In genomic region chr15:101328876-101329563, GRCm38 (mm10) we compare ENCODE assay signal across 20 mouse cellular contexts. TPM values are rescaled to one million over a fixed set of nuclear protein-coding genes. Genes with fewer than 3 reads are reported as not detected.
DNase-seq lines count a peak whose midpoint lies in the region; ATAC-seq and TF ChIP-seq lines count a peak whose summit lies in the region.
"Had no signal": no experiment of that assay in that cellular context is flagged by ENCODE, and none has a peak within 500 bp of the region (broad histone marks: within the 10 kb centered on the region; RNA-seq: fewer than 3 reads in every experiment).

No protein-coding gene starts in this region.

- no peak for TF ChIP-seq CTCF in C2C12 (IDR thresholded peaks at IDR 0.05; ENCODE audit: control insufficient read depth, insufficient read depth, insufficient read length)

- no peak overlapping the region for H3ac ChIP-seq in C2C12 (ENCODE audit: control insufficient read depth, insufficient read length, low read depth)

- DNase-seq in kidney, adult 8-10 months: no peak
- DNase-seq in 3134 (ENCODE audit: extremely low read depth, insufficient read length, low spot score): peak; percentile 76
- no peak for DNase-seq in adrenal gland, postnatal 10 days
- DNase-seq: cerebellum, adult 18-20 months; heart, adult 2 months; kidney, adult 18-20 months; liver, postnatal 0 days; right cerebral cortex, postnatal 14 days; thymus, adult 18-20 months had no signal

- no peaks in the 10 kb centered on the region for H3K9me3 ChIP-seq in kidney, embryonic 15.5 days (replicated peaks)
- H3K9me3 ChIP-seq in limb, embryonic 13.5 days: no peaks in the 10 kb centered on the region
- H3K9me3 ChIP-seq: embryonic facial prominence, embryonic 13.5 days; hindbrain, embryonic 15.5 days had no signal

- WGBS in kidney, embryonic 15.5 days: 68% methylated on average over 3 of the region's 3 CpGs
- 53% methylated on average over 3 of the region's 3 CpGs for WGBS in limb, embryonic 13.5 days

- H3K79me3 ChIP-seq in C2C12 (ENCODE audit: low read depth): no peaks in the 10 kb centered on the region

- H3K4me3 ChIP-seq in kidney, embryonic 15.5 days (replicated peaks): no peak overlapping the region
- H3K4me3 ChIP-seq in C2C12 (ENCODE audit: insufficient read depth, poor library complexity, severe bottlenecking): no peak overlapping the region
- H3K4me3 ChIP-seq in limb, embryonic 13.5 days: no peak overlapping the region
- H3K4me3 ChIP-seq: embryonic facial prominence, embryonic 13.5 days; heart, adult 2 months; hindbrain, embryonic 15.5 days had no signal

- H3K27ac ChIP-seq in kidney, embryonic 15.5 days: 0 out of 2 replicates have a peak overlapping the region, but pooled peaks have one; percentile 5
- peak overlapping the region; percentile 39; the same call in 1 of the 2 replicates for H3K27ac ChIP-seq in limb, embryonic 13.5 days
- H3K27ac ChIP-seq: embryonic facial prominence, embryonic 13.5 days; heart, adult 2 months; hindbrain, embryonic 15.5 days had no signal

- no peak for ATAC-seq in kidney, embryonic 15.5 days (replicated peaks; ENCODE audit: low FRiP score)
- ATAC-seq in limb, embryonic 13.5 days (ENCODE audit: low FRiP score, low read depth): 0 out of 2 replicates have a peak, but pooled peaks have one; percentile 34
- ATAC-seq in megakaryocyte-erythroid progenitor cell, adult 5-6 weeks (replicated peaks; ENCODE audit: low FRiP score, low TSS enrichment, poor library complexity, severe bottlenecking): no peak
- ATAC-seq: forebrain, embryonic 14.5 days; liver, postnatal 0 days had no signal

- no peak overlapping the region for H3K4me2 ChIP-seq in kidney, embryonic 15.5 days
- H3K4me2 ChIP-seq in limb, embryonic 13.5 days (replicated peaks): no peak overlapping the region
- H3K4me2 ChIP-seq: embryonic facial prominence, embryonic 13.5 days; hindbrain, embryonic 15.5 days had no signal

- H3K9ac ChIP-seq in kidney, embryonic 15.5 days: no peak overlapping the region
- no peak overlapping the region for H3K9ac ChIP-seq in limb, embryonic 13.5 days
- H3K9ac ChIP-seq: embryonic facial prominence, embryonic 13.5 days; hindbrain, embryonic 15.5 days; liver, postnatal 0 days had no signal

- peaks cover 22% of the 10 kb centered on the region for H3K4me1 ChIP-seq in kidney, embryonic 15.5 days
- peaks cover 26% of the 10 kb centered on the region for H3K4me1 ChIP-seq in limb, embryonic 13.5 days
- H3K4me1 ChIP-seq: hindbrain, embryonic 15.5 days had no signal

- no peaks in the 10 kb centered on the region for H3K79me2 ChIP-seq in C2C12 (ENCODE audit: control insufficient read depth, insufficient read depth)

- no peaks in the 10 kb centered on the region for H3K27me3 ChIP-seq in kidney, embryonic 15.5 days
- H3K27me3 ChIP-seq in C2C12 (ENCODE audit: control insufficient read depth, insufficient read depth, insufficient read length): no peaks in the 10 kb centered on the region
- H3K27me3 ChIP-seq in limb, embryonic 13.5 days: no peaks in the 10 kb centered on the region; the same call in 1 of the 2 replicates
- H3K27me3 ChIP-seq: embryonic facial prominence, embryonic 13.5 days had no signal

- H3K36me3 ChIP-seq in kidney, embryonic 15.5 days: no peaks in the 10 kb centered on the region
- H3K36me3 ChIP-seq in C2C12 (ENCODE audit: control insufficient read depth, insufficient read depth): no peaks in the 10 kb centered on the region
- H3K36me3 ChIP-seq in limb, embryonic 13.5 days: no peaks in the 10 kb centered on the region
- H3K36me3 ChIP-seq: embryonic facial prominence, embryonic 13.5 days; hindbrain, embryonic 15.5 days had no signal

TF ChIP-seq in C2C12, 6 proteins besides CTCF, POLR2A, EP300 and RAD21:
- TF ChIP-seq MAX (IDR thresholded peaks at IDR 0.05) (no peak), CEBPB (IDR thresholded peaks at IDR 0.05; ENCODE audit: low read depth) (no peak), FOSL1 (IDR thresholded peaks at IDR 0.05; ENCODE audit: insufficient read depth, low read length, poor library complexity, severe bottlenecking) (no peak), MYOD1 (IDR thresholded peaks at IDR 0.05; ENCODE audit: control insufficient read depth, insufficient read length, low read depth) (peak; percentile 34)

RNA-seq across cellular contexts. Expression of gene 6030408B16Rik, which starts 36.0 kb away (rescaled TPM):
- 18.1 and 19.9 TPM in 2 replicates for polyA plus RNA-seq in kidney, embryonic 15.5 days (2015; fragmentation: Nextera tagmentation; extraction: Ambion mirVana)
- polyA plus RNA-seq in C2C12 (2012; fragmentation: generic; extraction: Trizol): 0.06 TPM
- 1.5 and 1.9 TPM in 2 replicates for polyA plus RNA-seq in limb, embryonic 13.5 days (2015; fragmentation: Nextera tagmentation; extraction: Ambion mirVana)
- 1 to 10 TPM; 1.0 to 2.4 TPM for total RNA-seq in adrenal gland, postnatal 10 days (2021)
- total RNA-seq in megakaryocyte-erythroid progenitor cell, adult 5-6 weeks (2014; fragmentation: Nextera tagmentation): not detected in 2 replicates
- total RNA-seq in megakaryocyte-erythroid progenitor cell, adult 5-6 weeks (2017): not detected in 2 replicates
- total RNA-seq: common myeloid progenitor, adult 5-6 weeks had no signal
- polyA plus RNA-seq: hindbrain, embryonic 15.5 days; large intestine, adult 2 months had no signal

RNA-seq across cellular contexts. Expression of gene Krt80, which starts 40.9 kb away (rescaled TPM):
- 1.6 and 2.3 TPM in 2 replicates for polyA plus RNA-seq in kidney, embryonic 15.5 days (2015; fragmentation: Nextera tagmentation; extraction: Ambion mirVana)
- 10.1 TPM for polyA plus RNA-seq in C2C12 (2012; fragmentation: generic; extraction: Trizol)
- polyA plus RNA-seq in limb, embryonic 13.5 days (2015; fragmentation: Nextera tagmentation; extraction: Ambion mirVana): 0.75 and 1.0 TPM in 2 replicates
- total RNA-seq in adrenal gland, postnatal 10 days (2021): under 1 TPM; 0.75 to 0.76 TPM
- not detected in 2 replicates for total RNA-seq in megakaryocyte-erythroid progenitor cell, adult 5-6 weeks (2014; fragmentation: Nextera tagmentation)
- 0.57 TPM in 1 of 2 replicates, not detected in the other for total RNA-seq in megakaryocyte-erythroid progenitor cell, adult 5-6 weeks (2017)
- total RNA-seq: CH12.LX had no signal
- polyA plus RNA-seq: forebrain, embryonic 14.5 days; limb, embryonic 11.5 days had no signal

RNA-seq across cellular contexts. Expression of gene Atg101, which starts 44.9 kb away (rescaled TPM):
- 75.0 and 80.1 TPM in 2 replicates for polyA plus RNA-seq in kidney, embryonic 15.5 days (2015; fragmentation: Nextera tagmentation; extraction: Ambion mirVana)
- polyA plus RNA-seq in C2C12 (2012; fragmentation: generic; extraction: Trizol): 61.3 TPM
- polyA plus RNA-seq in limb, embryonic 13.5 days (2015; fragmentation: Nextera tagmentation; extraction: Ambion mirVana): 64.1 and 70.4 TPM in 2 replicates
- total RNA-seq in adrenal gland, postnatal 10 days (2021): 100 to 1,000 TPM in 1 of 2 experiments, 10 to 100 TPM in 1; 36.6 to 103 TPM
- total RNA-seq in megakaryocyte-erythroid progenitor cell, adult 5-6 weeks (2014; fragmentation: Nextera tagmentation): 14.7 and 18.0 TPM in 2 replicates
- 31.7 and 42.1 TPM in 2 replicates for total RNA-seq in megakaryocyte-erythroid progenitor cell, adult 5-6 weeks (2017)
